Mouse (Mus musculus) A20 (cell line): ENCODE data around the gene Kansl1l.
A peak's percentile ranks its signal among the peaks of the same experiment; 100 is the strongest.
"Not testable (repeated sequence)": the region's sequence is repeated elsewhere in the genome, so short reads cannot be mapped to it uniquely, and the experiment has no call there.

Experiments used
- DNase-seq: peaks from one replicate; pipeline ENCODE4 v3.0.0-alpha.2; 2011; ENCODE audit warnings: low read depth, low spot score

Gene Kansl1l

GRCm38 (mm10) chr1:66700149-66700692 lies 117.1 kb downstream of the Kansl1l start:
- DNase-seq: no peak

GRCm38 (mm10) chr1:66699630-66700029 lies 117.7 kb downstream of the Kansl1l start:
- not testable (repeated sequence) for DNase-seq

DNA sequence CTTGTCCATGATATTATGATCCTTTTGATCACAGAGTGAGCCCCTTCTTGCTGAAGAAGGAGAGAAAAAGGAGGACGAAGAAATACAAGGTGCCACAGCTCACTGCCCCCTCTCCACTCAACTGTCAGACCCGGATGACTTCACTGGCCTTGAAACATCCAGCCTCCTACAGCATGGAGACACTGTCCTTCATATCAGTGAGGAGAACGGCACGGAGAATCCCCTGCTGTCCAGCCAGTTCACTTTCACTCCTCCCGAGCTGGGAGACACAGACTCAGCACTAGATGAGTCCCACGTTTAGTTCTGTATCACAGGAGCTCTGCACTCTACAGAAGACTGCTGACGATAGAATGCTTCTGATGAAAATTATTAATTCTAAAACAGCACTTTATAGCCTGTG lies 122.1 kb downstream of the Kansl1l start:
- no peak for DNase-seq

GRCm38 (mm10) chr1:66694266-66694665 lies 123.1 kb downstream of the Kansl1l start:
- no peak for DNase-seq

GRCm38 (mm10) chr1:66692780-66693392 lies 124.5 kb downstream of the Kansl1l start:
- no peak for DNase-seq

GRCm38 (mm10) chr1:66692308-66692707 lies 125.1 kb downstream of the Kansl1l start:
- DNase-seq: no peak

DNA sequence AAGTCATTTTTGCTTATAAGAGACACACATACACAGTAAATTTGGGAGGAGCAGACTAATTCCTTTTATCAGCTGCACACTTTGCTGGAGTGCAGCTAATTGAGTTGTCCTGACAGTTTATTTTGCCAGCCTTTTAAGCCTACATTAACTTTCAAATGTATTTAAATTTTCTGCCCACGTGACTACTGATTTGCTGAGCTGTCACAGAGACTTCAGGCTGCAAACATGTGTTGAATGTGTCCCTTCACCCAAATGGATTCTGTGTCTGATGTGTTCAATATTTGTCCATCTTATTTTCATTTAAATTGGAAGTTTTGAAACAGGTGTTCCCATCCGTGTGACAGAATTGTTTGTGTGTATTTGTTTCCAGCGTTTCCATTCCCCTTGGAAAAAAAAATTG lies 125.6 kb downstream of the Kansl1l start:
- DNase-seq: no peak

- no peak for DNase-seq
These were observed 134.4 kb downstream of the Kansl1l start for GRCm38 (mm10) chr1:66682974-66683373.

DNA sequence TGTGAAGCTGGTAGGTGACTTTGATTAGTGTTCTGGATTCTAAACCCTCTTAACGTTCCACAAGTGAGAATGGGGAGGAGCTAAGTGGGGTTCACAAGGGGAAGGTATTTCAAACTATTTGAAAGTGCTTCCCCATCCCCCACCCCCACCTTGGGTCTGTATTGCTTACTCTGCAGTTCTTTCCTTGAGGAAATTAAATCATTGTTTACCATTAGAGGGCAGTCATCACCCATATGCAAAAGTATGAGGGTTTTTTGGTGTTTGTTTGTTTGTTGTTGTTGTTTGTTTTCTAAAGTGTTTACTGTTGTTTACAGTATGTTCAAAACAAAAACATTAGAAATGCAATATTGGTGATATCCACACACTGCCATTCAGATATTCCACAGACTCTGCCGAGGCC lies 138.7 kb downstream of the Kansl1l start:
- DNase-seq: peak; percentile 24

DNA sequence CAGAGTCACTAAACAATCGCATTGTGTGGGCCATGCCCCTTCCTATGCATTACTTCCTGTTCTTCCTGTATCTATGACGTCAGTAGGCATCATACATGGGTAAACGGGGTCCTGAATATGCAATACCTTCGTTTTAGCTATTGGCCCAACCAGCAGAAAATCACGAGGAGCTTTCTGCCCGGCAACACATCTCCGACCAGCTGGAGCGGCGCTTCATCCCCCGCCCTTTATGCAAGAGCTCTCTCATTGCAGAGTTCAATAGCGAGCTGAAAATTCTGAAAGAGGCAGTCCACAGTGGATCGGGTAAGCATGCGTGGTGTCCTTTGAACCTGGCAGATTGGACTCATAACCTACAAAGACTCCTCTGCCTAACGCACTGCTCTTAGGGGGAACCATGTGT lies 139.4 kb downstream of the Kansl1l start:
- DNase-seq: no peak

DNA sequence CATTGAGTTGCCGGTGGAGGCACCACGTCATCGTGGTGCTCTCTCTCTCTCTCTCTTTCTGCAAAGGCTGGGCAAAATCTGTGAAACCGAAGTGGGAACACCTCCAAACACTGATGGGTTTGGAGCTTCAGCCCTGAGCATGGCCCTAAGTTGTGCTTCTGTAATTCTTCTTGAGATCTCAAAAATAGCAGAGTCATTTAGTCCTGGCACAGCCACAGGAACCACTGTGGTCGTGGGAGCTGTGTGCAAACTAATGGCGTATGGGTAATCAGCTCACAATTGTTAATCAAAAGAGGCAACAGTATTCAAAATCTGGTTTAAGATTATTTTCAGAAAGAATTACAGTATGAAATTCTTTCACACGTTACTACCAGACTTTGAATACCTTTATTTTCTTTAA lies 144.6 kb downstream of the Kansl1l start:
- DNase-seq: no peak

GRCm38 (mm10) chr1:66671475-66671874 lies 145.9 kb downstream of the Kansl1l start:
- DNase-seq: no peak
